Mouse (Mus musculus): ENCODE measurements around the gene Rapgef2. TPM values are rescaled to one million over a fixed set of nuclear protein-coding genes. Genes with fewer than 3 reads are reported as not detected.
A peak's percentile ranks its signal among the peaks of the same experiment; 100 is the strongest.

The Rapgef2 gene
- polyA plus RNA-seq, 2 experiments from 2014 or later = 3.1 to 5.6 TPM

- ATAC-seq = no peak
These were observed 52.6 kb downstream of the Rapgef2 start for GRCm38 (mm10) chr3:79233478-79234415.

- ATAC-seq = no peak
These were observed 55.6 kb downstream of the Rapgef2 start for GRCm38 (mm10) chr3:79230718-79231117.

GRCm38 (mm10) chr3:79229546-79229945 is 56.8 kb downstream of the Rapgef2 start:
- ATAC-seq = no peak

- ATAC-seq = no peak
These were observed 58.0 kb downstream of the Rapgef2 start for GRCm38 (mm10) chr3:79228304-79228703.

- peak; percentile 83 for ATAC-seq
These were observed 58.8 kb downstream of the Rapgef2 start for GRCm38 (mm10) chr3:79227356-79228088.

GRCm38 (mm10) chr3:79226807-79227206 is 59.5 kb downstream of the Rapgef2 start:
- ATAC-seq = peak; percentile 27

GRCm38 (mm10) chr3:79225888-79226287 is 60.4 kb downstream of the Rapgef2 start:
- no peak for ATAC-seq

GRCm38 (mm10) chr3:79224352-79224751 is 62.0 kb downstream of the Rapgef2 start:
- ATAC-seq = no peak

GRCm38 (mm10) chr3:79223281-79223680 is 63.0 kb downstream of the Rapgef2 start:
- no peak for ATAC-seq

GRCm38 (mm10) chr3:79222192-79222960 is 63.9 kb downstream of the Rapgef2 start:
- no peak for ATAC-seq

GRCm38 (mm10) chr3:79221296-79222191 is 64.8 kb downstream of the Rapgef2 start:
- ATAC-seq = peak; percentile 73

GRCm38 (mm10) chr3:79219144-79219930 is 67.0 kb downstream of the Rapgef2 start:
- no peak for ATAC-seq

GRCm38 (mm10) chr3:79218566-79219051 is 67.7 kb downstream of the Rapgef2 start:
- no peak for ATAC-seq

GRCm38 (mm10) chr3:79210243-79210642 is 76.1 kb downstream of the Rapgef2 start:
- peak; percentile 45 for ATAC-seq

GRCm38 (mm10) chr3:79207216-79207615 is 79.1 kb downstream of the Rapgef2 start:
- ATAC-seq = no peak

GRCm38 (mm10) chr3:79206524-79206923 is 79.8 kb downstream of the Rapgef2 start:
- ATAC-seq = no peak

- no peak for ATAC-seq
These were observed 80.3 kb downstream of the Rapgef2 start for GRCm38 (mm10) chr3:79205981-79206380.

GRCm38 (mm10) chr3:79205112-79205511 is 81.2 kb downstream of the Rapgef2 start:
- no peak for ATAC-seq

- ATAC-seq = no peak
These were observed 82.1 kb downstream of the Rapgef2 start for GRCm38 (mm10) chr3:79204261-79204660.

GRCm38 (mm10) chr3:79203821-79204220 is 82.5 kb downstream of the Rapgef2 start:
- ATAC-seq = no peak

GRCm38 (mm10) chr3:79203178-79203577 is 83.1 kb downstream of the Rapgef2 start:
- ATAC-seq = peak; percentile 29
